Mouse (Mus musculus): ENCODE results near the gene Il17rc.

Gene Il17rc

DNA sequence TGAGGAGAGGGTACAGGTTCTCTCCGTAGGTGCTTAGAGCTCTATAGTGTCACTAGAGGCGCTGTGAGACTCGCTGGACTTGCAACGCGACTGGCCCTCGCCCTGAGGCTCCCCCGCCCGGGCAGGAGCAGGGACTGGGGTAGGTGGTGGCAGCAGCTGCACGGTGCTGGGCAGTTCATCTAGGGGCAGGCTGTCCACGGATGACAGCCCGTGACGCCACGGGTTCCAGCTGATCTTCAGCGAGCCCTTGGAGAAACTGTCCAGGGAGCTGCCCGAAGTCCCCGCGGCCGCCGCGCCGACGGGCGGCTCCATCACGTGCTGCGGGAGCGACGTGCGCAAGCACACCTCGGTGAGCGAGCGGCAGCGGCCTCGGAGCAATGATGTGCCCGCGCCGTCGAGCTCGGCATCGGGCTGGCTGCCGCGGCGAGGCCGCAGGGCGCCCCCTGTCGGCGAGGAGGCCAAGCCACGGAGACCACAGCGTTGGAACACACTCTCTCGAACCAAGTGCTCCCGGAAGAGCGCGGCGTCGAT, 23.1 kb downstream of the Il17rc start:
- CTCF ChIA-PET = interaction anchor here (0.7 to 2.1 kb wide), 2 partner anchors 12 to 35 kb away, joined by 5 to 10 read pairs; partner anchors contain the start of gene Creld1

DNA sequence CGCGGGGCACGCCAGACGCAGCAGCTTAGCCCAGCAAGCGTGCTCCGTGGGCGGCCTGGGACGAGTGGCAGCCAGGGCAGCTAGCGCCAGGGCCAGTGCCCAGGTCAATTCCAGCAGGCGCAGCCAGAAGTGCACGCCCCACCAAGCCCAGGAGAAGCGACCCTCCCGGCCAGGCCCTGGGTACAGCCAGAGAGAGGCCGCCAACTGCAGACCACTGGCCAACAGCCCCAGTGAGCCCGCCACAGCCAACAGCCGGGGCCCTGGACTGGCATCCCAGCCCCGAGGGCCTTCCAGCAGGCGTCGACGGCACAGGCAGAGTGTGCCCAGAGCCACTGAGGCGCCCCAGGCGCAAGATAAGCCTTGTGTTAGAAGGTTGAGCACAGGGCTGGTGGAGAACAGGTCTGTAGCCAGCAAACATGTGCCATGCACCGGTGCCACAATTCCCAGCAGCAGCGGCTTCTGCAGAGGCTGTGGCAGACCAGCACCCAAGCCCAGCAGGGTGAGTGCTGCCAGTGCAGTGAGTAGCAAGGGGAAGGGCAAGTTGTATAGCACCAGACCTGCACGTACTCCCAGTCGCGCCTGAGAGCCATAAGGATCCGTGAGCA, 23.9 kb downstream of the Il17rc start:
- CTCF ChIA-PET = interaction anchor here (2.1 kb wide), 1 partner anchor 13 kb away, joined by 10 read pairs; the partner anchor contains the start of gene Creld1

DNA sequence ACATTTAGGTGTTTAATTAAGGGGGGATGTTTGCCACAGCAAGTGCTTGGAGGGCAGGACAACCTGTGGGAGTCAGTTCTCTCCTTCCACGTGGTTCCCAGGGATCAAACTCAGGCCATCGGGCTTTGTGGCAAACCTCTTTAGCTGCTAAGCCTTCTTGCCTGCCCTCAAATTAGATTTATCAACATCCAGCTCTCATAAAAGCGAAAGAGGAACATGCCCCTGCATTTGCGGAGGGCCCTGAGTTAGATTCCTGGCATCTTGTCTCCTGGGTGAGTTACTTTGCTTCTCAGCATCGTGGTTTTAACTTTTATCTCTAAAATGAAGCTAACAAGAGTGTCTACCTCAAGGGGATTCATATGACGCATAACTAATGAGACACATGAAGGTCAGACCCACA, 28.1 kb downstream of the Il17rc start:
- CTCF ChIA-PET = no interaction called here

DNA sequence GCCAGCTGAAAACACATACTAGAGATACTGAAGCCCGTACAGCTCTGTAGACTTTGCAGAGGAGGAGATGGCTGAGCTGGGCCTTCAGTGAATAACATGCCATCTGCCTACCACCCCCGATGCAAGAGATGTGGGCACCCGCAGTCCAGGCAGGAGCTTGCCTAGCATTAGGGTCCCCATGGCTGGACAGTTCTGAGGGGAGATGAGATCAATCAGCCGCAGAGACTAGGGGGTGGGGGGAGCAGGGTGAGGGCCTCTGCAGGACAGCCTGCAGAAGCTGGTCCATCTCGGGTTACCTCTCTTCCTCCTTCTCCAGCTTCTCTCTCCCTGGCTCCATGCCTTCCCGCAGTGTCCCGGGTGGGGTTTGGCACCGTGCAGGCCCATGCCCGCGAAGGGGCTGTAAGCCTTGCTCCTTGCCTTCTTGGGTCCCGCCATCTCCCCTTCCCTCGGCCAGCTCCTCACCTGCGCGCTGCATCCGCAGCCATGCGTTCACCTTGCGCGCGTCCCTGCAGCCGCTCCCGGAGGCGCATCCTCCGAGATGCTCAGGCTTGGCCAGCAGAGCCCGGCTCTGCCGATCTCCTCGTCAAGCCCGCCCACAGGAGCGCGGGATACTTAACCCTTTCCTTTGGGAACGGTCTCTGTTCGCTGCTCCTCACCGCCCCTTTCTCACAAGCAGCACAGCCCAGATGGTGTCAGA, 30.3 kb downstream of the Il17rc start, which contains the start of gene Prrt3:
TSS of gene Prrt3 (minus strand) at position 544 of the 697 bp plus-strand sequence.
- CTCF ChIA-PET = no interaction called here

DNA sequence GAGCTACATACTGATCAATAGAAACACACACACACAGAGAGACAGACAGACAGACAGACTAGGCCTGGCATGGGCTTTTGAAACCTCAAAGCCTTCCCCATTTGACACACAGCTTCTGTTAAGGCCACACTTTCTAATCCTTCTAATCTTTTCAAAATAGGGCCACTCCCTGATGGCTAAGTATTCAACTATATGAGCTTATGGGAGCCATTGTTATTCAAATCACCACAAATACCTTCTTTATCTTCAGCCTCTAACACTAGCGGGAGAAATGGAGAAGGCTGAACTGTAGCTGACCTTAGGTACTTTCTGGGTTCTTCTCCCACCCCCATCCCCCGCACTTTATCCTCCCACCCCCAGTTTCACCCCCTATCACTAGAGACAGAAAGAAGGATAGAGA, 31.6 kb downstream of the Il17rc start:
- CTCF ChIA-PET = no interaction called here

GRCm38 (mm10) chr6:113505689-113506088, 34.5 kb downstream of the Il17rc start:
- CTCF ChIA-PET = no interaction called here

GRCm38 (mm10) chr6:113507130-113507529, 35.9 kb downstream of the Il17rc start:
- CTCF ChIA-PET = no interaction called here

DNA sequence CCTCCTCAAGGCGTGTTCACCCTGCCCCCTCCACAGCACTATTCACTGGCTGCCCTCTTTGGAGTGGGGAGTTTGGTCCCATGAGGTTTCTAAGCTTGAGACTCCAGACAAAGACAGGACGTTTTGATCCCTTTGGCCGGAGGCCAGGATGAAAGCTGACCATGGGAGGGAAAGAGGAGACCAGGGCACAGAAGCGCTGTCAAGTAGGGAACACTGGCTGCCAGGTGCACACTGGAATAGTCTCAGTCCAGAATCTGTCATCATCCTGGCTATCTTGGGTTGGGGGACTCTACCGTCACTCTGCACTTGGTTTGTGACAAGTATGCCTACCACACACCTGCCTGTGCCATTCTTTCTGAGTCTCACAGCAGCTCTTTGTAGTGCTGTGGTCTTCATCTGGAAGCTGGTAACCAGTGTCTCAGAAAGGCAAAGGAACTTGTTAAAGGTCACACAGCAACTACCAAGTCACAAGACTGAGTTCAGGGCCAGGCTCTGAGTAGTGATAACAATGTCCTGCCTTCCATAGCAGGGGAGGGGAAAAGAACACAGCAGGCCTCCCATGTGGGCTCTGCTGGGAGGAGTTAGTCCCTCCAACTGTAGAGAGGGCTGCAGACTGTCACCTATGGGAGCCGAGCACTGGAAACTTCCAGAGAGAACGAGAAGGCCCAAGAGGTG, 37.2 kb downstream of the Il17rc start:
- CTCF ChIA-PET = no interaction called here

- CTCF ChIA-PET = no interaction called here
Measured at GRCm38 (mm10) chr6:113508947-113509280, 37.7 kb downstream of the Il17rc start.

DNA sequence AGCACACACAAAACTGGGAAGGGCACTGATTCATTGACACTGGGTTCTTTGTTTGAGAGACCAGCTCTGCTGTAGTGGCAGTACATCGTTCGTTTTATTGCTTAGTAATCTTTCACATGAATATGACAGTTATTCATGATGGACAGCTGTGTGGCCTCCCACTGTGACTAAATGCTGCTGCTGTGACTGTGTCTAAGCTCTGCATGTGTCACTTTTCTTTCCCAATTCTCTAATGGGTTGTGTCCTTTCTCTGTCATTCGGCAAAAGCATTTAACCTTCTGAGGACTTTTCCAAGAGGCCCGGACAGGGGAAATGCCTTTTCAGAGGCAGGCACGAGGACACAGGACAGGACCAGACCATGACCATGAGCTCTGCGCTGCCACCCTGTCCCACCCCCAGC, 42.7 kb downstream of the Il17rc start:
- CTCF ChIA-PET = no interaction called here

GRCm38 (mm10) chr6:113514600-113514999, 43.4 kb downstream of the Il17rc start:
- CTCF ChIA-PET = no interaction called here

GRCm38 (mm10) chr6:113517434-113518080, 46.3 kb downstream of the Il17rc start:
- CTCF ChIA-PET = no interaction called here

DNA sequence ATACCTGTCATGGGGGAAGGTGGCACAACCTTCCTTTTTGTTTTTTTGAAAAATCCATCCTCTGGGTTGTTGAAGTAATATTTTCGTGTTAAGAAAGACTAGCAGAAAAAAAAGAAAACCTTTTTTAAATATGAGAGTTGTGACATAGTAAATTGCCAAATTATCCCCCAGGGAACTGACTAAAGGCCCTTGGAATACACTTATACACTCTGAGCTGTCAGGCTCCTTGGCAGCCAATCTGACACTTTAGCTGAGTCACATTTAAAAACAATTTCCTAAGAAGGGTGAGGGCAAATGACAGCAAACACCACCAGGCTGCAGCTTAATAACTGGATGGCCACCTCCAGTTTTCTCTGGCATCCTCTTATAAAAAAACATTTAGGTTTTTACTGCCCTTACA, 51.1 kb downstream of the Il17rc start:
- CTCF ChIA-PET = no interaction called here

- CTCF ChIA-PET = no interaction called here
Measured at GRCm38 (mm10) chr6:113523420-113523819, 52.2 kb downstream of the Il17rc start.

- CTCF ChIA-PET = no interaction called here
Measured at GRCm38 (mm10) chr6:113530932-113531839, 60.0 kb downstream of the Il17rc start, which contains the start of the genes Emc3 and Fancd2. TSS of gene Emc3 (minus strand) at chr6:113531652. TSS of gene Fancd2 (plus strand) at chr6:113531682.

DNA sequence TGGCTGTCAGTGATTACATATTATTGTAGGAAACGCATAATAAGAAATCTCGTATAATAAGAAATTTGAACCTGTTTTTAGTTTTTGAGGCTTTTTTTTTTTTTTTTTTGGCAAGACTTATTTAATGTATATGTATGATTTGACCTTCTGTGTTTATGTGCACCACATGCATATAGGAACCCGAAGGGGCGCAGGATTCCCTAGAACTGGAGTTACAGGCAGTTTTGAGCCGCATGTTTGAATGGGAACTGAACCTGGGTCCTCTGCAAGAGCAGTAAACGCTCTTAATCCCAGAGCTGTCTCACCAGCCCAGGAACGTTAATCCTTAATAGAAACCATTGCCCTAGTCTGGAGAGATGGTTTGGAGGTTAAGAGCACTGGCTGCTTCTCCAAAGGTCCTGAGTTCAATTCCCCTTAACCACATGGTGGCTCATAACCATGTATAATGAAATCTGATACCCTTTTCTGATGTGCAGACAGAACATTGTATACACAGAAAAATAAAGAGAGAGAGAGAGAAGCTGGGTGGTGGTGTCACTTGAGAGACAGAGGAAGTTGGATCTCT, 60.7 kb downstream of the Il17rc start:
- CTCF ChIA-PET = no interaction called here
